Mouse (Mus musculus): Measurements from ENCODE around the gene Lipm.

Lipm gene

GRCm38 (mm10) chr19:34165891-34166290 lies 65.2 kb downstream of the Lipm start, which contains the start of gene Ankrd22:
Gene Ankrd22, minus strand, starts transcription at chr19:34166053.
- DNase-seq (ENCODE audit: low spot score in 2 of 2) = no peak

GRCm38 (mm10) chr19:34166386-34166785 lies 65.7 kb downstream of the Lipm start:
- no peak for DNase-seq (ENCODE audit: low spot score in 2 of 2)

DNA sequence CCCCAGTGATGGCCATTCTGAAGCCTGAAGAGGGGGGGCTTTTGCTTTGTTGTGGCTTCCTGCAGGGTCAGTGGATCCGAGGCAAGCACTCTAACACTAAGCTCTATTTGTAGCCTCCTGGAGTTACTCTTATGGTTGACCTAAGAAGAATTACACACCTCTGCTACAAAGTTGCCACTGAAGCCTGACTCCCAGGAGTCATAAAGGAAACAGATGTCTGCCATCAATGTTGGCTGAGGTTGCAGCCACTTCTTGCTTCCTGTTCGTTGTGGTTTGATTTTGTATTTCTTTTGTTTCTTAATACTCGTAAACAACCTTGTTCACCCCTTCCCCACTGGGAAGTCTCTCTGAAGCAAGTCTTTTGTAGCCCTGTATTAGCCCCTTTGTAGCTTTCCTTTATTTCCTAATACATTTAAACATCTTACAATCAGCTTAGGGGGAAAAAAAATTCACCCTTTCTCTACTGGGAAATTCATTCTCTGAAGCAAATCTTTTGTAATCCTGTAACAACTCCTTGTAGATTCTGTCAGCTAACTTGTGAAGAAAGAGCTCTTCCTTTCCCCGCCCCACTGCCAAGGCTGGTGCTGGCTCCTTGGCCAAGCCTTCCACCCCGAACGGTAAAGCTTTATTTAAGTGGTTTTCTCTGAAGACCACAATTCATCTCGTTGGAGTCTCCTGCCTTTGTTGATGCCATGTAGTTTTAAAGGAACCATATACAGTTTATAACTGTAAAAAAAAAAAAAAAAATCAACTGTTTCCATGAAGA lies 67.3 kb downstream of the Lipm start:
- DNase-seq (ENCODE audit: low spot score in 2 of 2) = no peak

- DNase-seq (ENCODE audit: low spot score in 2 of 2) = no peak
These were observed 68.4 kb downstream of the Lipm start for GRCm38 (mm10) chr19:34169121-34169520.

DNA sequence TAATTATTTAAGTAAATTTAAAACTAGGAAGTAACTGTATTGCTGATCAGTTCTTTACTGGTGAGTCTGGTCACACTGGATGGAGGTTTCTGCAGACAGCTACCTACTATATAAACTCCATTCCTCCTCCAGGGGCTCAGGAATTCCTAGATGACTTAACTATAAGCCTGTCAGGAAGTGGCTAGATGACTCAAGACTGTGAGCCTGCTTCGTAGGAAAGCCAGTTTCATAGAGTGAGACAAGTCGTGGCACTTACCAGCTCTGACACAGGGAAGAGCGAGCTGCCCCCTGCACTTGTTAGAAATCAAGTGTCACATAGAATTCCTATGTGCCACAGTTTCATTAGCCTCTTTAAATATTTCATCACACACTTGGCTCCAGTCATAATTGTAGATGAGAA lies 70.4 kb downstream of the Lipm start:
- DNase-seq (ENCODE audit: low spot score in 2 of 2) = no peak
